In the genomic region with DNA sequence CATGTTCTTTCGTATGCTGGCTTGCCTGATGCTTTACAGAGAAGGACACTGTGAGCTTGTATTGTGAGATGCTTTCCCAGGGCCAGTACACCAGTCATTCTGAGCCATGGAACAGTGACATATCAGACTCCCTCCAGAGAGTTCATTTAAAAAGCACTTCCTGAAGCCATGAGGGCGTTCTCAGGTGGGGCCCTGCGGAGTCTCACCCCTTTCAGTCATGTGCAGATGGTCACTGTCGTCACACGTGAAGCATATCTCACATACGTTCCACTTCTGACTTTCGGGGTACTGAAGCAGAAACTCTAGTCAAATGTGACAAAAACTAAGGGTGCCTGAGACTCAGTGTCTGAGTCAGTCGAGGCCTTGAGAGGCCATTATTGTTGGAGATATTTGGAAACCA, we compare ENCODE assay signal across 23 mouse cellular contexts. TPM values are rescaled to one million over a fixed set of nuclear protein-coding genes. Genes with fewer than 3 reads are reported as not detected.
DNase-seq lines count a peak whose midpoint lies in the region; ATAC-seq and TF ChIP-seq lines count a peak whose summit lies in the region.
"Had no signal": no experiment of that assay in that cellular context is flagged by ENCODE, and none has a peak within 500 bp of the region (broad histone marks: within the 10 kb centered on the region; RNA-seq: fewer than 3 reads in every experiment).

No protein-coding gene starts in this region.

- H3K4me3 ChIP-seq in heart, embryonic 11.5 days (ENCODE audit: low read depth, low read length): no peak overlapping the region
- no peak overlapping the region for H3K4me3 ChIP-seq in CH12.LX (replicated peaks in 1 of 3; ENCODE audit: low read depth in 2 of 3, low read length in 2 of 3, poor library complexity in 1 of 3)
- H3K4me3 ChIP-seq in lung, adult 2 months (replicated peaks; ENCODE audit: extremely low read depth, low read depth, low read length): no peak overlapping the region
- H3K4me3 ChIP-seq: embryonic facial prominence, embryonic 15.5 days; erythroblast, embryonic 14.5 days; forebrain, embryonic 10.5 days; forebrain, embryonic 15.5 days; heart, adult 2 months; heart, embryonic 13.5 days; hindbrain, embryonic 13.5 days had no signal

- DNase-seq in heart, adult 11 months: peak; percentile 67
- DNase-seq in spleen, postnatal 36 days (ENCODE audit: low spot score in 2 of 2): peak; percentile 34 to 40
- no peak for DNase-seq in spleen, postnatal 4 days (ENCODE audit: low spot score in 2 of 2)
- DNase-seq in CH12.LX (ENCODE audit: extremely low read depth): peak; percentile 60
- DNase-seq in splenic B cell, adult 2 months (ENCODE audit: low read depth, low spot score): peak; percentile 93
- no peak for DNase-seq in lung, adult 2 months
- DNase-seq: adrenal gland, postnatal 36 days; cerebellum, adult 11 months; cerebellum, adult 8-10 months; cerebellum, postnatal 14 days; embryo, embryonic 11 days; gastrocnemius, postnatal 10 days; heart, adult 2 months; heart, postnatal 4 days had no signal

- no peak overlapping the region for H3K4me2 ChIP-seq in heart, embryonic 11.5 days
- no peak overlapping the region for H3K4me2 ChIP-seq in CH12.LX (ENCODE audit: insufficient read depth, low read depth, poor library complexity, severe bottlenecking)
- H3K4me2 ChIP-seq: embryonic facial prominence, embryonic 15.5 days; forebrain, embryonic 15.5 days; heart, embryonic 13.5 days; hindbrain, embryonic 13.5 days had no signal

- H3K36me3 ChIP-seq in heart, embryonic 11.5 days (ENCODE audit: control insufficient read depth, insufficient read depth, low read length): no peaks in the 10 kb centered on the region
- H3K36me3 ChIP-seq in CH12.LX (replicated peaks in 1 of 2; ENCODE audit: control insufficient read depth in 1 of 2, insufficient read depth in 1 of 2, low read length in 1 of 2): no peaks in the 10 kb centered on the region
- H3K36me3 ChIP-seq in splenic B cell, adult 2 months (ENCODE audit: control insufficient read depth, insufficient read depth, low read length, poor library complexity, severe bottlenecking): no peaks in the 10 kb centered on the region
- H3K36me3 ChIP-seq: embryonic facial prominence, embryonic 15.5 days; forebrain, embryonic 10.5 days; forebrain, embryonic 15.5 days; heart, embryonic 13.5 days; hindbrain, embryonic 13.5 days had no signal

- H3K9ac ChIP-seq in heart, embryonic 11.5 days (ENCODE audit: low read depth, low read length): no peak overlapping the region
- no peak overlapping the region for H3K9ac ChIP-seq in CH12.LX (ENCODE audit: insufficient read depth, low read depth)
- H3K9ac ChIP-seq: embryonic facial prominence, embryonic 15.5 days; forebrain, embryonic 15.5 days; heart, embryonic 13.5 days; hindbrain, embryonic 13.5 days had no signal

- no peak overlapping the region for H3K27ac ChIP-seq in heart, embryonic 11.5 days (ENCODE audit: low read depth, low read length)
- H3K27ac ChIP-seq in CH12.LX (ENCODE audit: insufficient read depth, low read depth): no peak overlapping the region
- H3K27ac ChIP-seq: embryonic facial prominence, embryonic 15.5 days; forebrain, embryonic 10.5 days; forebrain, embryonic 15.5 days; heart, adult 2 months; heart, embryonic 13.5 days; hindbrain, embryonic 13.5 days had no signal

- in situ Hi-C loops in CH12.LX (cut with MboI; ENCODE audit: low pct_ligation_motif_present, low pct_unique_long_range_greater_than_20kb, low sequenced_read_pairs): no loop called here

- H3K9me3 ChIP-seq in heart, embryonic 11.5 days (replicated peaks; ENCODE audit: control insufficient read depth, low read length): no peaks in the 10 kb centered on the region; the same call in 1 of the 2 replicates
- no peaks in the 10 kb centered on the region for H3K9me3 ChIP-seq in CH12.LX (replicated peaks; ENCODE audit: low read length)
- H3K9me3 ChIP-seq: embryonic facial prominence, embryonic 15.5 days; forebrain, embryonic 10.5 days; forebrain, embryonic 15.5 days; heart, embryonic 13.5 days; hindbrain, embryonic 13.5 days had no signal

- ATAC-seq in heart, embryonic 11.5 days (replicated peaks; ENCODE audit: insufficient number of reproducible peaks, low FRiP score, low TSS enrichment): no peak
- ATAC-seq: CD4-positive, CD25-positive, alpha-beta regulatory T cell, adult 4 months; forebrain, embryonic 15.5 days; intestine, embryonic 16.5 days had no signal

- TF ChIP-seq CTCF in CH12.LX (conservative IDR thresholded peaks at IDR 0.05 in 1 of 2, IDR thresholded peaks at IDR 0.05 in 1 of 2; ENCODE audit: low read depth in 2 of 2, low read length in 2 of 2): no peak
- TF ChIP-seq CTCF in lung, adult 2 months (IDR thresholded peaks at IDR 0.05; ENCODE audit: insufficient read depth, low read length): no peak

- no peak for TF ChIP-seq POLR2A in CH12.LX (IDR thresholded peaks at IDR 0.05; ENCODE audit: low read depth, low read length)
- no peak for TF ChIP-seq POLR2A in lung, adult 2 months (IDR thresholded peaks at IDR 0.05; ENCODE audit: borderline replicate concordance, extremely low read depth, low read depth, low read length)

- H3K79me2 ChIP-seq in CH12.LX (replicated peaks; ENCODE audit: control insufficient read depth, extremely low read depth, insufficient read depth, poor library complexity, severe bottlenecking): no peaks in the 10 kb centered on the region

- TF ChIP-seq RAD21 in CH12.LX (IDR thresholded peaks at IDR 0.05; ENCODE audit: low read depth, low read length): no peak; the same call in 1 of the 2 replicates

- TF ChIP-seq EP300 in CH12.LX (IDR thresholded peaks at IDR 0.05; ENCODE audit: low read length): peak; percentile 28

- peaks cover 8% of the 10 kb centered on the region for H3K4me1 ChIP-seq in heart, embryonic 11.5 days (ENCODE audit: control insufficient read depth, insufficient read depth, low read length)
- peaks cover 5 to 20% of the 10 kb centered on the region in 2 experiments; a peak in 3 of 4 replicates for H3K4me1 ChIP-seq in CH12.LX (ENCODE audit: control insufficient read depth in 1 of 2, insufficient read depth in 2 of 2)
- H3K4me1 ChIP-seq in lung, adult 2 months (ENCODE audit: control insufficient read depth, insufficient read depth, low read length): no peaks in the 10 kb centered on the region
- H3K4me1 ChIP-seq: embryonic facial prominence, embryonic 15.5 days; hindbrain, embryonic 13.5 days had no signal

- no peaks in the 10 kb centered on the region for H3K27me3 ChIP-seq in heart, embryonic 11.5 days (ENCODE audit: control insufficient read depth, insufficient read depth, low read length)
- no peaks in the 10 kb centered on the region for H3K27me3 ChIP-seq in CH12.LX (replicated peaks)
- no peaks in the 10 kb centered on the region for H3K27me3 ChIP-seq in splenic B cell, adult 2 months (ENCODE audit: control insufficient read depth, insufficient read depth, low read length, poor library complexity, severe bottlenecking)
- H3K27me3 ChIP-seq: embryonic facial prominence, embryonic 15.5 days; forebrain, embryonic 15.5 days had no signal

- dilution Hi-C loops in CH12.LX (cut with MboI; ENCODE audit: extremely low pct_ligation_motif_present, extremely low pct_unique_long_range_greater_than_20kb, low sequenced_read_pairs): no loop called here

- WGBS in heart, embryonic 11.5 days (ENCODE audit: insufficient replicate concordance): 82% methylated on average over 8 of the region's 8 CpGs
- 75% methylated on average over 8 of the region's 8 CpGs for WGBS in lung, adult 2 months

TF ChIP-seq in CH12.LX, 34 proteins besides CTCF, POLR2A, EP300 and RAD21 (continues in another document):
- TF ChIP-seq BHLHE40 (IDR thresholded peaks at IDR 0.05; ENCODE audit: low read depth, low read length) (peak; percentile 99), ETS1 (conservative IDR thresholded peaks at IDR 0.05; ENCODE audit: low read depth, low read length) (peak; percentile 74), JUN (IDR thresholded peaks at IDR 0.05; ENCODE audit: insufficient read depth, low read depth, low read length) (no peak), ZKSCAN1 (IDR thresholded peaks at IDR 0.05; ENCODE audit: borderline replicate concordance, low read depth, low read length) (no peak), MXI1 (IDR thresholded peaks at IDR 0.05; ENCODE audit: low read depth, low read length) (no peak), E2F4 (IDR thresholded peaks at IDR 0.05; ENCODE audit: insufficient replicate concordance, low read depth, low read length) (no peak), JUND (conservative IDR thresholded peaks at IDR 0.05; ENCODE audit: low read depth, low read length) (0 out of 2 replicates have a peak, but pooled peaks have one; percentile 6), USF2 (conservative IDR thresholded peaks at IDR 0.05; ENCODE audit: low read depth, low read length) (no peak), NRF1 (IDR thresholded peaks at IDR 0.05; ENCODE audit: low read depth, low read length) (no peak), CHD2 (IDR thresholded peaks at IDR 0.05; ENCODE audit: low read length) (no peak), HCFC1 (IDR thresholded peaks at IDR 0.05; ENCODE audit: low read depth, low read length) (no peak), MYC (IDR thresholded peaks at IDR 0.05; ENCODE audit: low read depth, low read length) (peak; percentile 56; the same call in 1 of the 2 replicates), MAZ (IDR thresholded peaks at IDR 0.05; ENCODE audit: low read depth, low read length) (no peak), ZMIZ1 (IDR thresholded peaks at IDR 0.05; ENCODE audit: low read depth, low read length) (no peak), NELFE (IDR thresholded peaks at IDR 0.05; ENCODE audit: low read depth, low read length) (no peak), CHD1 (IDR thresholded peaks at IDR 0.05; ENCODE audit: low read depth, low read length) (no peak), USF1 (IDR thresholded peaks at IDR 0.05; ENCODE audit: low read depth, low read length) (no peak), MAX (IDR thresholded peaks at IDR 0.05; ENCODE audit: low read length) (0 out of 2 replicates have a peak, but pooled peaks have one; percentile 34), POLR2AphosphoS2 (IDR thresholded peaks at IDR 0.05; ENCODE audit: low read depth, low read length) (no peak), RCOR1 (conservative IDR thresholded peaks at IDR 0.05; ENCODE audit: low read depth, low read length) (no peak), IRF4 (IDR thresholded peaks at IDR 0.05; ENCODE audit: low read depth, low read length) (peak; percentile 62), GABPA (IDR thresholded peaks at IDR 0.05; ENCODE audit: insufficient replicate concordance, low read depth, low read length) (no peak), PAX5 (IDR thresholded peaks at IDR 0.05; ENCODE audit: low read length) (no peak), SMC3 (IDR thresholded peaks at IDR 0.05; ENCODE audit: low read depth, low read length) (no peak), KAT2A (IDR thresholded peaks at IDR 0.05; ENCODE audit: insufficient replicate concordance, low read length) (no peak)

RNA-seq across cellular contexts. Expression of a gene that starts 6.0 kb away (rescaled TPM):
- polyA plus RNA-seq in heart, embryonic 11.5 days (2014; fragmentation: Nextera tagmentation; extraction: Ambion mirVana): 1.3 TPM in 2 replicates
- total RNA-seq in CH12.LX (2012; rRNA removed) (34.3 and 37.4 TPM in 2 replicates), CH12.LX (2014; rRNA removed) (25.1 and 26.7 TPM in 2 replicates)
- polyA plus RNA-seq in CH12.LX (2012; ENCODE audit: insufficient read length, low read depth): 98.6 and 106 TPM in 2 replicates
- polyA plus RNA-seq in lung, adult 2 months (2012; rRNA removed): 20.2 and 25.9 TPM in 2 replicates

Comparison
In these comparisons a context has a peak if more than half of its experiments do, and no peak if none do; other contexts are left out.
1. DNase-seq: peak in heart, adult 11 months (single experiment), spleen, postnatal 36 days (2 of 2), CH12.LX (single experiment) and splenic B cell, adult 2 months (single experiment); none in spleen, postnatal 4 days (0 of 2) and lung, adult 2 months (single experiment).